ENCODE assay signal across 8 mouse cellular contexts in genomic region chr8:11497017-11497990, GRCm38 (mm10). TPM values are rescaled to one million over a fixed set of nuclear protein-coding genes. Genes with fewer than 3 reads are reported as not detected.
DNase-seq lines count a peak whose midpoint lies in the region; ATAC-seq lines count a peak whose summit lies in the region.

Naxd (plus strand) TSS chr8:11497506.

- 4% methylated on average over 73 of the region's 73 CpGs for WGBS in hindbrain, embryonic 10.5 days

- peak within 1 kb of the TSS; percentile 95 for H3K27ac ChIP-seq in hindbrain, embryonic 10.5 days

- peaks cover 18% of the 10 kb centered on the region for H3K36me3 ChIP-seq in hindbrain, embryonic 10.5 days

- ATAC-seq in frontal cortex, adult (ENCODE audit: low TSS enrichment): peak; percentile 100

- DNase-seq in MN1 (ENCODE audit: low spot score): peak; percentile 96
- peak; percentile 85 for DNase-seq in cerebellum, adult 8-10 months
- peak; percentile 93 for DNase-seq in hindbrain, embryonic 10.5 days (ENCODE audit: low spot score)
- DNase-seq in layer of hippocampus, postnatal 14 days (ENCODE audit: low spot score in 2 of 2): peak; percentile 86 to 90
- peak; percentile 91 for DNase-seq in lung, postnatal 14 days
- DNase-seq in retina, adult 2 months (ENCODE audit: low read depth, low spot score): peak; percentile 79
- peak; percentile 85 to 90 for DNase-seq in thymus, postnatal 36 days

- H3K27me3 ChIP-seq in hindbrain, embryonic 10.5 days (ENCODE audit: insufficient read depth, poor library complexity, severe bottlenecking): no peaks in the 10 kb centered on the region

- no peaks in the 10 kb centered on the region for H3K9me3 ChIP-seq in hindbrain, embryonic 10.5 days

- H3K4me3 ChIP-seq in hindbrain, embryonic 10.5 days: peak within 1 kb of the TSS; percentile 98

- peaks cover 24% of the 10 kb centered on the region for H3K4me1 ChIP-seq in hindbrain, embryonic 10.5 days (replicated peaks)

RNA-seq across cellular contexts. Expression of gene Naxd, which starts in this region (rescaled TPM):
- 110 and 127 TPM in 2 replicates for polyA plus RNA-seq in hindbrain, embryonic 10.5 days (2016; fragmentation: Nextera tagmentation; extraction: Ambion mirVana)
- total RNA-seq in layer of hippocampus, postnatal 14 days (2021): 10 to 100 TPM; 55.5 to 58.7 TPM

Comparison
In these comparisons a context has a peak if more than half of its experiments do, and no peak if none do; other contexts are left out.
1. Peak in every context shown above with its lines: DNase-seq, ATAC-seq, H3K4me3 ChIP-seq and H3K27ac ChIP-seq.